Mouse (Mus musculus): ENCODE data around the gene Dpp10. TPM values are rescaled to one million over a fixed set of nuclear protein-coding genes. Genes with fewer than 3 reads are reported as not detected.

Dpp10 gene
- 0.91 and 0.99 TPM in 2 replicates for polyA plus RNA-seq (2015; fragmentation: Nextera tagmentation; extraction: Ambion mirVana)

- no peak for DNase-seq (ENCODE audit: low spot score)
Measured at GRCm38 (mm10) chr1:124044925-124045640, at the start of gene Dpp10. TSS of gene Dpp10 (minus strand) at chr1:124045559.

GRCm38 (mm10) chr1:124048544-124048943 lies 3.2 kb upstream of the Dpp10 start:
- no peak for ATAC-seq (replicated peaks; ENCODE audit: low FRiP score, low read depth)
- WGBS = 94% methylated on average over 1 of the region's 1 CpGs

More at GRCm38 (mm10) chr1:124044925-124045640, at the start of gene Dpp10:
- H3K4me2 ChIP-seq (ENCODE audit: low read length) = peak within 1 kb of the TSS; percentile 93
- H3K4me3 ChIP-seq (replicated peaks; ENCODE audit: low read depth, low read length) = peak within 1 kb of the TSS; percentile 52
- TF ChIP-seq CTCF (IDR thresholded peaks at IDR 0.05; ENCODE audit: low read depth) = no peak
- H3K27me3 ChIP-seq (ENCODE audit: insufficient read depth, low read length) = peaks cover 38% of the 10 kb centered on the region
- H3K36me3 ChIP-seq (ENCODE audit: insufficient read depth, low read length) = no peaks in the 10 kb centered on the region
- 0 out of 2 replicates have a peak within 1 kb of the TSS, but pooled peaks have one; percentile 18 for H3K9ac ChIP-seq (ENCODE audit: low read depth, low read length)
- no peak within 1 kb of the TSS for H3K27ac ChIP-seq
- H3K9me3 ChIP-seq (replicated peaks; ENCODE audit: low read length) = no peaks in the 10 kb centered on the region
- ATAC-seq (replicated peaks; ENCODE audit: low FRiP score, low read depth) = peak; percentile 52
- 0% methylated on average over 29 of the region's 38 CpGs for WGBS
- peaks cover 5% of the 10 kb centered on the region; the same call in 1 of the 2 replicates for H3K4me1 ChIP-seq (replicated peaks; ENCODE audit: insufficient read depth, low read length)

GRCm38 (mm10) chr1:124045761-124046300 lies 472 bp upstream of the Dpp10 start:
- H3K27me3 ChIP-seq (ENCODE audit: insufficient read depth, low read length) = peaks cover 38% of the 10 kb centered on the region

More at GRCm38 (mm10) chr1:124048544-124048943, 3.2 kb upstream of the Dpp10 start:
- no peak overlapping the region for H3K4me2 ChIP-seq (ENCODE audit: low read length)
- no peaks in the 10 kb centered on the region for H3K9me3 ChIP-seq (replicated peaks; ENCODE audit: low read length)
- H3K36me3 ChIP-seq (ENCODE audit: insufficient read depth, low read length) = no peaks in the 10 kb centered on the region
- peaks cover 30% of the 10 kb centered on the region for H3K27me3 ChIP-seq (ENCODE audit: insufficient read depth, low read length)
- DNase-seq (ENCODE audit: low spot score) = no peak
- H3K4me3 ChIP-seq (replicated peaks; ENCODE audit: low read depth, low read length) = no peak overlapping the region
- H3K4me1 ChIP-seq (replicated peaks; ENCODE audit: insufficient read depth, low read length) = peaks cover 5% of the 10 kb centered on the region; the same call in 1 of the 2 replicates
- no peak for TF ChIP-seq CTCF (IDR thresholded peaks at IDR 0.05; ENCODE audit: low read depth)
- H3K27ac ChIP-seq = no peak overlapping the region
- H3K9ac ChIP-seq (ENCODE audit: low read depth, low read length) = no peak overlapping the region

GRCm38 (mm10) chr1:124044161-124044560 lies 1.2 kb downstream of the Dpp10 start:
- Histone ChIP-seq H3K27ac (no peak overlapping the region), H3K36me3 (ENCODE audit: insufficient read depth, low read length) (no peaks in the 10 kb centered on the region), H3K4me2 (ENCODE audit: low read length) (no peak overlapping the region), H3K4me1 (replicated peaks; ENCODE audit: insufficient read depth, low read length) (peaks cover 5% of the 10 kb centered on the region; the same call in 1 of the 2 replicates), H3K9me3 (replicated peaks; ENCODE audit: low read length) (no peaks in the 10 kb centered on the region), H3K4me3 (replicated peaks; ENCODE audit: low read depth, low read length) (no peak overlapping the region), H3K27me3 (ENCODE audit: insufficient read depth, low read length) (peaks cover 38% of the 10 kb centered on the region), H3K9ac (ENCODE audit: low read depth, low read length) (no peak overlapping the region)
- WGBS = 12% methylated on average over 12 of the region's 12 CpGs
- peak; percentile 40 for DNase-seq (ENCODE audit: low spot score)
- no peak for TF ChIP-seq CTCF (IDR thresholded peaks at IDR 0.05; ENCODE audit: low read depth)
- ATAC-seq (replicated peaks; ENCODE audit: low FRiP score, low read depth) = no peak

More at GRCm38 (mm10) chr1:124045761-124046300, 472 bp upstream of the Dpp10 start:
- no peaks in the 10 kb centered on the region for H3K9me3 ChIP-seq (replicated peaks; ENCODE audit: low read length)
- peak overlapping the region; percentile 52 for H3K4me3 ChIP-seq (replicated peaks; ENCODE audit: low read depth, low read length)
- H3K4me2 ChIP-seq (ENCODE audit: low read length) = peak overlapping the region; percentile 93
- WGBS = under 1% methylated on average over 43 of the region's 44 CpGs
- no peaks in the 10 kb centered on the region for H3K36me3 ChIP-seq (ENCODE audit: insufficient read depth, low read length)
- H3K9ac ChIP-seq (ENCODE audit: low read depth, low read length) = 0 out of 2 replicates have a peak overlapping the region, but pooled peaks have one; percentile 18
- no peak overlapping the region for H3K27ac ChIP-seq
- ATAC-seq (replicated peaks; ENCODE audit: low FRiP score, low read depth) (peak; percentile 75), DNase-seq (ENCODE audit: low spot score) (peak; percentile 11)
- no peak for TF ChIP-seq CTCF (IDR thresholded peaks at IDR 0.05; ENCODE audit: low read depth)
- H3K4me1 ChIP-seq (replicated peaks; ENCODE audit: insufficient read depth, low read length) = peaks cover 5% of the 10 kb centered on the region; the same call in 1 of the 2 replicates

- ATAC-seq (replicated peaks; ENCODE audit: low FRiP score, low read depth) (no peak; the same call in 1 of the 2 replicates), DNase-seq (ENCODE audit: low spot score) (no peak)
- H3K4me2 ChIP-seq (ENCODE audit: low read length) = no peak overlapping the region
- H3K27ac ChIP-seq = no peak overlapping the region
- peaks cover 5% of the 10 kb centered on the region; the same call in 1 of the 2 replicates for H3K4me1 ChIP-seq (replicated peaks; ENCODE audit: insufficient read depth, low read length)
- WGBS = 53% methylated on average over 6 of the region's 6 CpGs
- H3K9me3 ChIP-seq (replicated peaks; ENCODE audit: low read length) = no peaks in the 10 kb centered on the region
- no peak for TF ChIP-seq CTCF (IDR thresholded peaks at IDR 0.05; ENCODE audit: low read depth)
- H3K36me3 ChIP-seq (ENCODE audit: insufficient read depth, low read length) = no peaks in the 10 kb centered on the region
- H3K9ac ChIP-seq (ENCODE audit: low read depth, low read length) = no peak overlapping the region
- H3K27me3 ChIP-seq (ENCODE audit: insufficient read depth, low read length) = peaks cover 38% of the 10 kb centered on the region
- H3K4me3 ChIP-seq (replicated peaks; ENCODE audit: low read depth, low read length) = no peak overlapping the region
Measured at GRCm38 (mm10) chr1:124043421-124043820, 1.9 kb downstream of the Dpp10 start.

- no peak overlapping the region for H3K4me2 ChIP-seq (ENCODE audit: low read length)
- peaks cover 5% of the 10 kb centered on the region; the same call in 1 of the 2 replicates for H3K4me1 ChIP-seq (replicated peaks; ENCODE audit: insufficient read depth, low read length)
- WGBS = 5% methylated on average over 3 of the region's 3 CpGs
- H3K9ac ChIP-seq (ENCODE audit: low read depth, low read length) = no peak overlapping the region
- peak; percentile 81 for TF ChIP-seq CTCF (IDR thresholded peaks at IDR 0.05; ENCODE audit: low read depth)
- no peak overlapping the region for H3K27ac ChIP-seq
- no peaks in the 10 kb centered on the region for H3K9me3 ChIP-seq (replicated peaks; ENCODE audit: low read length)
- DNase-seq (ENCODE audit: low spot score) (peak; percentile 59), ATAC-seq (replicated peaks; ENCODE audit: low FRiP score, low read depth) (no peak)
- peaks cover 35% of the 10 kb centered on the region for H3K27me3 ChIP-seq (ENCODE audit: insufficient read depth, low read length)
- H3K4me3 ChIP-seq (replicated peaks; ENCODE audit: low read depth, low read length) = no peak overlapping the region
- H3K36me3 ChIP-seq (ENCODE audit: insufficient read depth, low read length) = no peaks in the 10 kb centered on the region
Measured at GRCm38 (mm10) chr1:124041559-124041958, 3.8 kb downstream of the Dpp10 start.

Measured in kidney, postnatal 0 days (tissue).